Mouse (Mus musculus) 416B (cell line): ENCODE measurements around the gene Gm8126.
"Not testable (repeated sequence)": the region's sequence is repeated elsewhere in the genome, so short reads cannot be mapped to it uniquely, and the experiment has no call there.

Source experiments
- DNase-seq: peaks from one replicate; pipeline ENCODE4 v3.0.0; 2011; ENCODE audit warnings: low read depth

Gm8126 gene

DNA sequence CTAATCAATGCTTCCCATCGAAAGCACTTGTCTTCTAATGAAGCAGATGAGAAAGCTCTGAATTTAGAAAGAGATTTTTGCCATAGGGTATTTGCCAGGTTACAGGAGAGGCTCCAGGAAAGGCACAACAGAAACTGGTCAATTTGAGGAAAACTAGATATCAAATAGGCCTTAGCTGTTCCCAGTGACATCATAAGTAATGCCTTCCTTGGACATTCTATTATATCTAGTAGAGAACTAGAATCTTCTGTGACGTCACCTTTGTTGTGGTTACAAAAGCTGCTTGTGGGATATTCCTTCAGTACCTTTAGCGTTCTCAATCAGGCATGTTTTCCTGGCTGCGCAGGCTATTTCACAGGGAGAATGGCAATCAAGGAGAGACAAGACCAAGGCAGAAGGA, at the start of gene Gm8126:
TSS of gene Gm8126 (plus strand) at position 301 of the 400 bp plus-strand sequence.
- DNase-seq, result not testable (repeated sequence)

GRCm38 (mm10) chr14:43235204-43235603, 23.2 kb upstream of the Gm8126 start, which contains the start of gene Gm8122:
Gene Gm8122, minus strand, starts transcription at chr14:43235304.
- DNase-seq, result not testable (repeated sequence)

DNA sequence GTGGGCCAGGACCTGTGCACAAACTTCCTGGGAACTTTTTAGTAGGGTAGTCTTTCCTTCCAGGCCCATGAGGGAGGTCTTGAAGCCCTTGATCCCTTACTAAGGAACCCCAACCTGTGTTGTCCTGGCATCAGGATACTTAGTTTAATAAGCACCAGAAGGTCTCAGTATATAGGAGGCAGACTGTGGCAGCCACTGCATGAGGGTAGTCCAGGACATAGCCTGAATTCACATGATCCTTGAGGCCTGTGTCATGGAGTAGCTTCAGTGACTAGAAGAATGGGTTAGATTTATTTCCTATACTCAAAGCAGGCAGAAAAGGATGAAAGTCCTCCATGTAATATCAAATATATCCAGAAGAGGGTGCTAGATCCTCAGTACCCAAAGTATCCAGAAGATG, 20.7 kb upstream of the Gm8126 start:
- not testable (repeated sequence) for DNase-seq

DNA sequence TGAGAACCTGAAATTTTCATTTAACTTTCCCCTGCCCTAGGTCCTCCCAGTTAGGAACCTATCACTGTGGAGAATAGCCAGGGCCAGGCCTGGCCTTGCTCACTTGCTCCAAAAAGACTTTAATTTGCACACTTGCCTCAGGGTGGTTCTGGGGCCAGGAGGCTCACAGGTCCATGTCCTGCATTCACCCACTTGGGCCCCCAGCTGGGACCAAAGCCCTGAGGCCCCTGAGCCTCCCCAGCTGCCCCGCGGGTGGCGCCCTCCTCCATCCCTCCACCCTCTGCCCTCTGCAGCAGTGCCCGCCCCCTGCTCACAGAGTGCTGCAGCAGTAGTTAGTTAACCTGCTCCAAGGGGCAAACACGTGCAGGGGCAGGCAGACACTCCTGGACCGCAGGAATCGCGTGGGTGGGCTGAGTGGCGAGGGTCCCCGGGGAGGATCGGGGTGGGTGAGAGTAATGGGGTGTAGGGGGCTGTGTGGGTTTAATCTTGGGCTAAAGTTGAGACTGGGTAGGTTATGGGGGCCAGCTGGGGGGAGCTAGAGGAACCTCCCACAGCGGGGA, 8.8 kb upstream of the Gm8126 start:
- DNase-seq, result not testable (repeated sequence)

DNA sequence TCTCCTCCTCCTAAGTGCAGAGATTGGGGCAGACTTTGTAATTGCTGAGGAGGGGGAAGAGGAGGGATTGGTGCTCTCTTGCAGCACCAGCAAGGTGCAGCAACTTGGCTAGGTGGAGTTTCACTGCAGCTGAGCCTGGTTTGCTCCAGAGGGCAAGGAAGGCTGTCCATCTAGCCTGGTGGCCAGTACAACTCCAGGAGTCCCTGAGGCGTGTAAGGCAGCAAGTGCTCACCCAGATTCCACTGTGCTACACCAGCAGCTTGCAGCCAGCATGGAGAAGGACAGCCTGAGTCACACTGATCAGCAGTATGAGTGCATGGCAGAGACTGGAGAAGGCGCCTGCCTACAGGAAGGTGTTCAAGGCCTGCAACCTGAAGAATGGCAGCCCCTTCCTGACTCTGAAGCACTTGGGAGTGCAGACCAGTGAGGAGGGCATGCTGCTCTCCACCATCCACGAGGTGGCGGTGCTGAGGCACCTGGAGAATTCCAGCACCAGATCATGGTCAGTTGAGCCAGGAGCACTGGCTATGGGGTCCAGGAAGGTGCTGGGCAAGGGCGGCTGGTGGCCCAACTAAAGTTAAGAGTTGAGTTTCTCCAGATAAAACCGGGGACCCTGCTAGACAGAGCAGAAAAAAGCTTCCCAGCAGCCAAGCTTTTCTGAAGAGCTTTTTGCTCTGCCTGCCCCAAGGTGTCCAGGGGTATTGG, 7.7 kb upstream of the Gm8126 start:
- not testable (repeated sequence) for DNase-seq

GRCm38 (mm10) chr14:43256511-43256910, 1.9 kb upstream of the Gm8126 start:
- not testable (repeated sequence) for DNase-seq

DNA sequence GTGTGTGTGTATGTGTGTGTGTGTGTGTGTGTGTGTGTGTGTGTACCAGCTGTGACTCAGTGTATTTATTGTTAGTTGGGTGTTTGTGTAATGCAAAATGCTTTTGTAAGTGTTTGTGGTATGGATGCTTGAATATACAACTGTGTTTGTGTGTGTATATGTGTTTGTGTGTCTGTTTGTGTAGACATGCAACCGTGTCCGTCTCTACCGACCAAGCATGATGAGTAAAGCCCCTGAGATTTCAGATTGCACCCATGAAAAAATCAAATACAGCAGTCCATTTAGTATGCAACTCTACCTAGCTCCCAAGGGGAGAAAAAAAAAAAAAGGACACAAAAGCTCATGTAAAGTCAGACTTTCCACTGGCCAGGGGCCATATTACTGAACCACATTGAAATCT, 5.0 kb downstream of the Gm8126 start:
- DNase-seq, result not testable (repeated sequence)

DNA sequence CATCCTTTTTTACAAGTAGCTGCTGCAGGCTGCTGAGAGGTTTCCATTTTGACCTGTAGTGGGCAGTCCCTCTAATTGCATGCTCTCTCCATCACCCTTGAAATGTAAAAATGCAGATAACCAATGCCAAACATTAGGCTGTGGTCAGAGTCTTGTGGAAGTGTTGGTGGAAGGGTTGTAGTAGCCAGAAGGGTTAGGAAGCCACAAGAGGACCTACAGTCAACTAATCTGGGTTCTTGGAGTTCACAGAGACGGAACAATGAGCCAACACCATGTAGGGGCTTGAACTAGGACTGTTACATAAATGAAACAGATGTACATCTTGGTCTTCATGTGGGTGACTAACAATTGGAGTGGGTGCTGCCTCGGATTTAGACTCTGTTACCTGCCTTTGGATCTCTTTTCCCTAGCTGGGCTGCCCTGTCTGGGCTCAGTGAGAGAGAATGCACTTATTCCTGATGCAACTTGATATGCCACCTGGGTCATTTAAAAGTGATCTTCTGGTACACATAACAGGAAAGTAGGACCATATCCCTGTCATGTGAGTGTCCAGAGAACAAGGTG, 10.2 kb downstream of the Gm8126 start:
- not testable (repeated sequence) for DNase-seq

DNA sequence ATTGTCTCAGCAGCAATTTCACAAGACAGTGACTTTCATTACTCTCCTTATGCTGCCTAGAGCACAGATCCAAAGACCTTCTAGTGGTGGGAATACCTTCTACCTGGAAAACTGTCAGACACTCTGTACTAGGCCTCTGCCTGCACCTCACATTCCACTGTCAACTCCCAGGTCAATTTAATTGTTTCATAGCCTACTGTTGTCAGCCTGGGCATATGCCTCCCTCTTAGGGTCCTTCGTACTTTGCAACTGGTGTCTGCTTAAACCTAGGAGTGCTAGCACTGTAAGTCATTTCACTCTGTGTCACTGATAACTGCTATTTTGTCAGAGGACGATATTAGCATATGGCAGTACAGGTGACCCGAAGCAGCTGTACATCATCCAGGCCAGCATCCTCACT, 10.8 kb downstream of the Gm8126 start:
- DNase-seq, result not testable (repeated sequence)

GRCm38 (mm10) chr14:43273161-43273560, 14.7 kb downstream of the Gm8126 start:
- DNase-seq, result not testable (repeated sequence)

DNA sequence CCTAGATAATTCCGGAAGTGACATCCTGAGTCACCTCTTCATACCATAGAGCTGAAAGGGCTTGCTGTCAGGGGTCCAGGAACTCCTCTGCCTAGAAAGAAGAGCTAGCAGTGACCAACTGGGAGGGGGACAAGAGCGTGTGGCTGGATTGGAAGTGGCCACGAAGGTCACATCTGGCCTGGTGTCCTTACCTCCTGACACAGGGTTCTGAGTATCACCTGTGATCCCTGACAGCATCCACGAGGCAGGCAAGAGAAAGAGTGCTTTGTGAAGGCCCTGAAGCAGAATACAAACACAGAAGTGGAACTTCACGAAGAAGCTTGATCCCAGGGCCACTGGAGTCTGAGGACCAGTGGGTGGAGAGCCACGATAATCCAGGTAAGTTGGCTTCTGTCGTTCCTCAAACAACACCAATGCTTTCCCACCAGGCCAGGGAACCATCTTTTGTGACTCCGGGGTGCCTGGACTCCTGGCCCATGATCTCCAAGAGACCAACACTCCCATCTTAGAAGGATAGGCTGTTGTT, 16.6 kb downstream of the Gm8126 start, which contains the start of gene Gm9732:
TSS of gene Gm9732 (plus strand) at position 51 of the 526 bp plus-strand sequence.
- DNase-seq, result peak; percentile 1

DNA sequence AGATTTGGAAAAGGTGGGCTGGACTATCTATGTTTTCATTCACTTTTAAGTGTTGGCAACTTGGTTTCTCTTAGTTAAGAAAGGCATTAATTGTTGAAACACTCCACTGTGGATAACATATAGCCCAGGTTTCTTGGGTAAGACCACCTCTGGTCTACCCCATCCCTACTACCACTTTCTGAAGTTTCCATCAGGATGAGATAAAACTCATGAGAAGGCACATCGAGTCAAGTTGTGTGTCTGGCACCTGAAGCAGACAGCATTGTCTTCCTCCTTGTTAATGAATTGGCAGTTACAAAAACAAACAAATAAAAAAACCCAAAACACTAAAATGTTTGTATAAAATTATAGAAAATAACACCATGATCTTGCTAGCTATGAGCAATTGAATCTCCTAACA, 17.3 kb downstream of the Gm8126 start:
- not testable (repeated sequence) for DNase-seq

- not testable (repeated sequence) for DNase-seq
These were observed 19.0 kb downstream of the Gm8126 start for GRCm38 (mm10) chr14:43277468-43277867.

- DNase-seq, result not testable (repeated sequence)
These were observed 19.7 kb downstream of the Gm8126 start for GRCm38 (mm10) chr14:43278146-43278545.

GRCm38 (mm10) chr14:43278681-43279080, 20.2 kb downstream of the Gm8126 start:
- not testable (repeated sequence) for DNase-seq

- DNase-seq, result not testable (repeated sequence)
These were observed 35.1 kb downstream of the Gm8126 start, which contains the start of gene Gm8127 for GRCm38 (mm10) chr14:43293503-43293902. Gene Gm8127, minus strand, starts transcription at chr14:43293832.
